Mouse (Mus musculus): Measurements from ENCODE around the gene Tmem211. TPM values are rescaled to one million over a fixed set of nuclear protein-coding genes. Genes with fewer than 3 reads are reported as not detected.

The Tmem211 gene
- total and polyA plus RNA-seq, 2 experiments from 2014 or later = 0.10 to 0.16 TPM

DNA sequence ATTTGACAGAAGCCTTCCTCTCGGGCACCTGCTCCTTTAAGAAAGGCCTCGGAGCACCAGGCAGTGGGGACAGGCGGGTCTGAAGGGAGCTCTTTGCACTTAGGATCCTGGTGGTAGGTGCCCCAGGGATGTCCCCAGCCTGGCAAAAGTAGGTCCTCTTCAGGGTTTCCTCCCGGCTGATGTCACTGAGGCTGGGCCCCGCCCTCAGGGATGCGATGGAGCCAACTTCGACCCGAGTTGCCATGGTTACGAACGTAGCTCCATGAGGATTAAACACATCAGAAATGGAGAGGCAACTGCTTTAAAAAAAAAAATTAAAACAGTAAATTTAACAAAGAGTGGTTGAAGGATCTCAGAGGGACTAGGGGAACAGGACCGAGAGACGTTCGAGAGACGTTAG lies 34.8 kb upstream of the Tmem211 start:
- H3K27ac ChIP-seq = no peak overlapping the region
- H3K9me3 ChIP-seq (ENCODE audit: low read length) = no peaks in the 10 kb centered on the region
- H3K4me2 ChIP-seq (ENCODE audit: low read depth, low read length) = no peak overlapping the region
- peak; percentile 67 for DNase-seq (ENCODE audit: low spot score)
- no peak for ATAC-seq
- WGBS = 53% methylated on average over 14 of the region's 14 CpGs
- no peak for TF ChIP-seq CTCF (IDR thresholded peaks at IDR 0.05; ENCODE audit: low read depth)
- H3K36me3 ChIP-seq (ENCODE audit: insufficient read depth, low read length) = no peaks in the 10 kb centered on the region
- no peaks in the 10 kb centered on the region for H3K4me1 ChIP-seq (ENCODE audit: insufficient read depth, low read length)
- H3K9ac ChIP-seq (replicated peaks; ENCODE audit: low read length) = no peak overlapping the region
- H3K4me3 ChIP-seq (ENCODE audit: low read length) = no peak overlapping the region
- no peaks in the 10 kb centered on the region for H3K27me3 ChIP-seq (ENCODE audit: insufficient read depth, low read length)

GRCm38 (mm10) chr5:113193762-113194161 lies 32.9 kb upstream of the Tmem211 start:
- ATAC-seq = no peak
- no peaks in the 10 kb centered on the region for H3K4me1 ChIP-seq (ENCODE audit: insufficient read depth, low read length)
- WGBS = 91% methylated on average over 18 of the region's 18 CpGs
- no peak overlapping the region for H3K4me3 ChIP-seq (ENCODE audit: low read length)
- no peak overlapping the region for H3K9ac ChIP-seq (replicated peaks; ENCODE audit: low read length)
- H3K4me2 ChIP-seq (ENCODE audit: low read depth, low read length) = no peak overlapping the region
- no peak for TF ChIP-seq CTCF (IDR thresholded peaks at IDR 0.05; ENCODE audit: low read depth)
- H3K27ac ChIP-seq = no peak overlapping the region
- H3K9me3 ChIP-seq (ENCODE audit: low read length) = no peaks in the 10 kb centered on the region
- DNase-seq (ENCODE audit: low spot score) = no peak
- no peaks in the 10 kb centered on the region for H3K36me3 ChIP-seq (ENCODE audit: insufficient read depth, low read length)
- no peaks in the 10 kb centered on the region for H3K27me3 ChIP-seq (ENCODE audit: insufficient read depth, low read length)

DNA sequence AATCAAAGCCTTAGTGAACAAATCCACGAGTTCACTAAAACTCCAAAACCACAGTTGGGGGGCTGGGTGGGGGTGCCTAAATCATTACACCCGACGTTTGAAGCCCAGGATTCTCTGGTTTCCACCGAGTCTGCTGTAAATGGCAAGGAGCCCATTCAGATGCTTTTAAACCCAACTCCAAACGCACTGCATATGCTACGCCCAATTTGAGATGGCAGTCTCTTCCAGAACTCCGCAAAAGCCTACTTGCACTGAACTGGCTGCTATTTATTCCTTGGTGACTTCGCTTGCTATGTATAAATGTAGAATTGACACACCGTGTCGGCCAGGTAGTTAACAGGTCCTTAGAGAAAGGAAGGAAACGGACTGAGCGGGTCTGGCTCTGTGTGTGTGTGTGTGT lies 31.3 kb upstream of the Tmem211 start:
- Histone ChIP-seq H3K4me3 (ENCODE audit: low read length) (no peak overlapping the region), H3K4me2 (ENCODE audit: low read depth, low read length) (no peak overlapping the region), H3K36me3 (ENCODE audit: insufficient read depth, low read length) (no peaks in the 10 kb centered on the region), H3K27ac (no peak overlapping the region), H3K4me1 (ENCODE audit: insufficient read depth, low read length) (0 out of 2 replicates have a peak, but pooled peaks cover 4% of the 10 kb centered on the region), H3K27me3 (ENCODE audit: insufficient read depth, low read length) (no peaks in the 10 kb centered on the region), H3K9ac (replicated peaks; ENCODE audit: low read length) (no peak overlapping the region), H3K9me3 (ENCODE audit: low read length) (no peaks in the 10 kb centered on the region)
- ATAC-seq (no peak), DNase-seq (ENCODE audit: low spot score) (no peak)
- TF ChIP-seq CTCF (IDR thresholded peaks at IDR 0.05; ENCODE audit: low read depth) = no peak
- 71% methylated on average over 12 of the region's 12 CpGs for WGBS

- no peaks in the 10 kb centered on the region for H3K27me3 ChIP-seq (ENCODE audit: insufficient read depth, low read length)
- no peaks in the 10 kb centered on the region for H3K9me3 ChIP-seq (ENCODE audit: low read length)
- ATAC-seq = no peak
- no peak for DNase-seq (ENCODE audit: low spot score)
- no peaks in the 10 kb centered on the region for H3K36me3 ChIP-seq (ENCODE audit: insufficient read depth, low read length)
- H3K4me3 ChIP-seq (ENCODE audit: low read length) = no peak overlapping the region
- H3K27ac ChIP-seq = no peak overlapping the region
- 0 out of 2 replicates have a peak, but pooled peaks cover 4% of the 10 kb centered on the region for H3K4me1 ChIP-seq (ENCODE audit: insufficient read depth, low read length)
- no peak overlapping the region for H3K4me2 ChIP-seq (ENCODE audit: low read depth, low read length)
- no peak for TF ChIP-seq CTCF (IDR thresholded peaks at IDR 0.05; ENCODE audit: low read depth)
- H3K9ac ChIP-seq (replicated peaks; ENCODE audit: low read length) = no peak overlapping the region
- 74% methylated on average over 6 of the region's 6 CpGs for WGBS
Measured at GRCm38 (mm10) chr5:113195907-113196306, 30.8 kb upstream of the Tmem211 start.

DNA sequence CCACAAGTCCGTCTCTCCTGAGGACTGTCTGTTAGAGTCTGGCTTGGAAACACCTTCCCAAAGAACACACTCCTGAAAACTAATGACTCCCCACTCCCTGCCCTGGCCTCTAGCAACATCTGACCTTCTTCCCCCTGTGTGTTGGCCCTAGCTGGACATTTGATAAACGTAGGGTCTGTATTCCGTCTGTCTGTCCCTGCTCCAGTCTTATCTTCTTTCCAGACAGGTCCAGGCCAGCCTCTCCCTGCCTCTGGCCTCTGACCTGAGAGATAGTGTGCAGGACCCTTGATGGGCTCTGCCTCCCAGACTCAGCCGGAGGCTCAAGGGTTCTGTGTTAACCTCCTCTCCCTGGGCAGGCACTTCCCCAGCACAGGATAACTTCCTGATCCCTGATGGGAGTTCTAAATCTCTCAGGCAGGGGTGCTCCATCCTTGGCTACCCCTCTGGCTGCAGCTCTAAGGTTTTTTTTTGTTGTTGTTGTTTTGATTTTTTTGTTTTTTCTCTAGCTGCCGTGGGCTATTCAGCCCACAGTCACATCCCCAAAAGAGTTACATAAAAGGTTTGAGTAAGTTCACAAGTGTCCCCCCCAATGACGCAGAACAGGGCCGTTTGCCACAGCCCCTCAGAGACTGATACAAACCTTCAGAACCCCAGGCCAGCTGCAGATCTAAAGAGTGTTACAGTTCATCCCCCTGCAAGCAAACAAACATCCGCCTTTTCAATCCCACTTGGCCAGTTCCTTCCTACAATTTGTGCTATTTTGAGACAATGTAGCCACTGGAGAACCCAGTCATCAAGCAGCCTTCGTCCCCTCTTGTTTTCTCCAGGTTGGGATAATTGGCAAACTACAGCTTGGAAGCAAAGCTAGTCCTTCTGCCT lies 29.6 kb upstream of the Tmem211 start:
- DNase-seq (ENCODE audit: low spot score) = no peak
- 0 out of 2 replicates have a peak overlapping the region, but pooled peaks have one; percentile 15 for H3K27ac ChIP-seq
- no peak overlapping the region for H3K4me3 ChIP-seq (ENCODE audit: low read length)
- H3K27me3 ChIP-seq (ENCODE audit: insufficient read depth, low read length) = no peaks in the 10 kb centered on the region
- H3K9me3 ChIP-seq (ENCODE audit: low read length) = no peaks in the 10 kb centered on the region
- no peak for TF ChIP-seq CTCF (IDR thresholded peaks at IDR 0.05; ENCODE audit: low read depth)
- H3K4me1 ChIP-seq (ENCODE audit: insufficient read depth, low read length) = 0 out of 2 replicates have a peak, but pooled peaks cover 4% of the 10 kb centered on the region
- ATAC-seq = no peak
- no peaks in the 10 kb centered on the region for H3K36me3 ChIP-seq (ENCODE audit: insufficient read depth, low read length)
- WGBS = 64% methylated on average over 9 of the region's 9 CpGs
- no peak overlapping the region for H3K4me2 ChIP-seq (ENCODE audit: low read depth, low read length)
- H3K9ac ChIP-seq (replicated peaks; ENCODE audit: low read length) = no peak overlapping the region

DNA sequence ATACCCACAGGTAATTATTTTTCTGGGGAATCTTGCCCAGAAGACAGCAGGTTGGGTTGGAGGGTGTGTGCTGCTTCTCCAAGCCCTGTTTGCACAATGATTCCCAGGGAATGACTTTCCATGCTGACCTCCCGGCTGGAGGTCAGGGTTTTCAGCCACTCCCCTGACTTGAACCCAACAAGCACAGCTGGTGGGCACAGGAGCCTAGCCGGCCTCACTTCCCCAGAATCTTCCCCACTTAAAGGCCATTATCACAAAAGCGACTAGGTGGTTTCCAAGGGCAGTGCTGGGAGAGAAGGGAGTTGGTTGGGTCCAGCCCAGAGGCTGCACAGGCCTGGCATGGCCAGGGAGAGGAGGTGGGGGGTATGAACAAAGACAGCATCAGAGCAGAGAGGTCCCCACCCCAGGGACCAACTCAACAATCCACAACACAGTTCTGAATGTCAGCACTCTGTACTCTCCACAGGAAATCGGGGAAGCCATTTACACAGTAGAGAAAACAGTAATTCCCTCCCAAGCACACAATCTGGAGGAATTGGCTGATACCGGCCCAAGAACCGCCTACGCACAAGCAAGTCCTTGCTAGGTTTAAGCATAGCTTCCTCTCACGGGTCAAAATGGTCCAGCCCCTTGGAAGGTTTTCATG lies 27.5 kb upstream of the Tmem211 start:
- no peaks in the 10 kb centered on the region for H3K27me3 ChIP-seq (ENCODE audit: insufficient read depth, low read length)
- WGBS = 47% methylated on average over 8 of the region's 8 CpGs
- DNase-seq (ENCODE audit: low spot score) (no peak), ATAC-seq (no peak)
- 0 out of 2 replicates have a peak, but pooled peaks cover 4% of the 10 kb centered on the region for H3K4me1 ChIP-seq (ENCODE audit: insufficient read depth, low read length)
- TF ChIP-seq CTCF (IDR thresholded peaks at IDR 0.05; ENCODE audit: low read depth) = no peak
- no peaks in the 10 kb centered on the region for H3K36me3 ChIP-seq (ENCODE audit: insufficient read depth, low read length)
- H3K9ac ChIP-seq (replicated peaks; ENCODE audit: low read length) = no peak overlapping the region
- peak overlapping the region; percentile 48; the same call in 1 of the 2 replicates for H3K27ac ChIP-seq
- H3K4me3 ChIP-seq (ENCODE audit: low read length) = no peak overlapping the region
- H3K4me2 ChIP-seq (ENCODE audit: low read depth, low read length) = no peak overlapping the region
- H3K9me3 ChIP-seq (ENCODE audit: low read length) = no peaks in the 10 kb centered on the region

Data from hindbrain, postnatal 0 days (tissue).